Mouse (Mus musculus): Measurements from ENCODE around the gene Krtap5-2.
"Not testable (repeated sequence)": the region's sequence is repeated elsewhere in the genome, so short reads cannot be mapped to it uniquely, and the experiment has no call there.

Krtap5-2 gene

DNA sequence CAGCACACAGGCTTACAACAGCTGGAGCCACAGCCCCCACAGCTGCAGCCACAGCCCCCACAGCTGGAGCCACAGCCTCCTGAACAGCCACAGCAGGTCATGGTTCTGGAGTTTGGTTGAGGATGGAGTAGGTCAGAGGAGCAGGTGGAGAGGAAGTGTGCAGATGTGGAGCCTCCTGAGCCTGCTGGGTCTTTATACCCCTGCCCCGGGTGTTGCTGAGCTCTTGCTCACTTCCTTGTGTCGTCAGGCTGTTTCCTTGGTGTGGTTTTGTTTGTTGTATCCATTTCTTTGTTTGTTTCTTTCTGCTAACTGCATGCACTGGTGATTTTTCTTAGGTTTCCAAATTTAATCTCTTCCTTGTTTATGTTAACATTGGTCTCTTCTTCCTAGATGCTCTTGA, 39.9 kb downstream of the Krtap5-2 start, which contains the start of gene Gm39115:
TSS of gene Gm39115 (minus strand) at position 101 of the 400 bp plus-strand sequence.
- DNase-seq: not testable (repeated sequence)

DNA sequence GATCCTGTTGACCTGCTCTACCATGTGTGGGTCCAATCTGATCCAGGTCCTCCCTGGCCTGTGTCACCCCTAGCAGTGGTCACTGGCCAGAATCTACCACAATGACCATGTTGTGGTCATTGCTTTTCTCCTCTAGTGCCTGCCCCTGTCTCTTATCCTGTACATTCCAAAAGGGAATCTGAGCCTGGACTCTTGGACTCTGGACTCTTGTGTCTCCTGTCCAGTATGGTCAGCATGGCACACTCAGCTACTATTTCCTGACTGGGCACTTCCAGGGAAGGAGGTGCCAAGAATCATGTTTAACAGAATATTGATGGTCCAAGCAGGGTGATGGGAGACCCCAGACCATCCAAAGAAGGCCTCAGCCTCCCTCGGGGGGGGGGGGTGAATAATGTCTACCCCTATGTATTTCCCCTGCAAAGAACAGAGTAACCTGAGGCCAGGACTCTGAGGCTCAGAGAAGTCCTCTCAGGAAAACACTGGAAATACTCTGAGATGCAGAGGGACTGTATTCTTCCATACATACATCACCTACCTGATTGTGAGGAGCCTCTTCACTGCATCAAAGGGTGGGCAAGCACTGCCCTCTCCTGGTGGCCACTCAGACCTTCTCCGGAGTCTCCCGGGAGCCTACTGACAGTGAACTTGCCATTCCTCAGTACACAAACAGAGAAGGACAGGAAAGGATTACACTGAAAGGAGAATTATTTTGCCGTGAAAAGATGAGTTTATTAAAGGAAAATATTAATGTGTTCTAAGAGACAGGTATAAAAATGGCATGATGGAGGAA, 41.4 kb downstream of the Krtap5-2 start:
- DNase-seq: peak; percentile 35 to 50

DNA sequence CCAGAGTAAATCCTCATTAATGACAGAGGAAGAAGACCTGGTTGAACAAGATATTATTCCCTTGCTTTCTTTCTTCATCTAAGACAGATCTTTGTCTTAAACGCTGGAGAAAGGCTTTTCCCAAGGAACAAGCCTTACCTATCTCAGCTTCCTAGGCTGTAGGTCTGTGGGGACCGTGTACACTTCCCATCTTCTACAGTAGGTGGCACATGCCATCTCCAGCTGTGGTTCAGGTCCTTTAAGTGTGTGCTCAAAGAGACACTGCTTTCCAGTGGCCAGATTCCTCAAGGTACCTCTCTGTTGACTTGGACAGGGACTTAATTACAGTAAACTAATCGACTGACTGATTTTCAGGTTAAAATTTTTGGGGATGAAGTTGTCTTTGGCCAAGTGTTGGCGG, 47.0 kb downstream of the Krtap5-2 start:
- no peak for DNase-seq

All from kidney, postnatal 4 days (tissue).